Mouse (Mus musculus): Measurements from ENCODE around the gene Eda2r. TPM values are rescaled to one million over a fixed set of nuclear protein-coding genes. Genes with fewer than 3 reads are reported as not detected.

The Eda2r gene
- 78.8 and 90.6 TPM in 2 replicates for polyA plus RNA-seq (2011; ENCODE audit: insufficient read depth, insufficient read length, low read depth, missing spikeins)

DNA sequence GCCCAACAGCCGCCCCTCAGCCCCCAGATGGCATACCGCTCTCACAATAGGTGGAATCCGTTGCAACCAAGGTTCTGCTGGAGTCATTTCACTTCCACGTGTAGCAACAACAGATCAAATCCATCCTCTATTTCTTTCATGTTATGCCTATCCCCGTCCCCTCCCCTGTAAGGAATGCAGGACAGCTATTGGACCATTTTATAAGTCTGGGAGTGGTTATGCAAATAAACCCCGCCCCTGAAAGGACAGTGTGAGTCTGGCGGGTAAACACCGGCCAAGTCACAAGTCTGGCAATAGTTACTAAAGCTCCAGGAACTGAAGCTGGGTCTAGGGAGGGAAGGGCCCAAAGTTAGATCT lies at the start of gene Eda2r:
Gene Eda2r (minus strand): TSS at position 152 of the 357 bp plus-strand sequence.
- no peaks in the 10 kb centered on the region for H3K4me1 ChIP-seq (ENCODE audit: control insufficient read depth, insufficient read depth, low read length)
- TF ChIP-seq POLR2A (IDR thresholded peaks at IDR 0.05; ENCODE audit: insufficient read depth, low read length) (peak; percentile 17), CTCF (IDR thresholded peaks at IDR 0.05; ENCODE audit: low read depth, low read length) (no peak), EP300 (IDR thresholded peaks at IDR 0.05; ENCODE audit: insufficient read depth, low read depth, low read length) (no peak)
- no peaks in the 10 kb centered on the region for H3K27me3 ChIP-seq (ENCODE audit: control insufficient read depth, insufficient read depth, low read length, poor library complexity, severe bottlenecking)
- peak within 1 kb of the TSS; percentile 99 for H3K4me3 ChIP-seq (ENCODE audit: low read depth, low read length)
- peak within 1 kb of the TSS; percentile 98 for H3K27ac ChIP-seq (ENCODE audit: insufficient read depth, low read length)
- no peaks in the 10 kb centered on the region for H3K9me3 ChIP-seq (replicated peaks; ENCODE audit: control insufficient read depth, insufficient read depth, low read length, poor library complexity, severe bottlenecking)
- H3K36me3 ChIP-seq (ENCODE audit: control insufficient read depth, insufficient read depth, low read length, poor library complexity, severe bottlenecking): no peaks in the 10 kb centered on the region
- H3K9ac ChIP-seq (ENCODE audit: low read depth, poor library complexity, severe bottlenecking): peak within 1 kb of the TSS; percentile 92

DNA sequence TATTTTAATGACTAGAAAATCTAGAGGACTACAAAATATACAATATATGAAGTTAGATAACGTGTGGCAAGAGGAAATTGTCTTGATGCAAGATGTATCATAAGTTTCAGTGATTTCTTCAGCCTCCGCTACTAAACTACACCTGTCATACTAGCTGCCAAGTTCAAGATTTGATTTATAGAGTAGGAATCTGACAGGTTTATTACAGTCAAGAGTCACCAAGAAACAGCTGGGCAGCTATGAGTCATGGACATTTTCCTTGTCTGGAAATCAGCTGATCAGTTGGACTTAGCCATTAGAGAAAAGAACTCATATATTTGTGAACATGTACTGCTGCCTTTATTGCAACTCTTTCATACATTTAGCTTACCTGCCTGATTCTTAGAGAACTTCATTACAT lies 20.9 kb upstream of the Eda2r start:
- no peak for TF ChIP-seq POLR2A (IDR thresholded peaks at IDR 0.05; ENCODE audit: insufficient read depth, low read length)
- TF ChIP-seq CTCF (IDR thresholded peaks at IDR 0.05; ENCODE audit: low read depth, low read length): no peak
- no peak for TF ChIP-seq EP300 (IDR thresholded peaks at IDR 0.05; ENCODE audit: insufficient read depth, low read depth, low read length)
- H3K27ac ChIP-seq (ENCODE audit: insufficient read depth, low read length): no peak overlapping the region
- no peaks in the 10 kb centered on the region for H3K36me3 ChIP-seq (ENCODE audit: control insufficient read depth, insufficient read depth, low read length, poor library complexity, severe bottlenecking)
- no peak overlapping the region for H3K4me3 ChIP-seq (ENCODE audit: low read depth, low read length)
- no peaks in the 10 kb centered on the region for H3K4me1 ChIP-seq (ENCODE audit: control insufficient read depth, insufficient read depth, low read length)
- H3K9ac ChIP-seq (ENCODE audit: low read depth, poor library complexity, severe bottlenecking): no peak overlapping the region
- no peaks in the 10 kb centered on the region for H3K9me3 ChIP-seq (replicated peaks; ENCODE audit: control insufficient read depth, insufficient read depth, low read length, poor library complexity, severe bottlenecking)
- H3K27me3 ChIP-seq (ENCODE audit: control insufficient read depth, insufficient read depth, low read length, poor library complexity, severe bottlenecking): no peaks in the 10 kb centered on the region

DNA sequence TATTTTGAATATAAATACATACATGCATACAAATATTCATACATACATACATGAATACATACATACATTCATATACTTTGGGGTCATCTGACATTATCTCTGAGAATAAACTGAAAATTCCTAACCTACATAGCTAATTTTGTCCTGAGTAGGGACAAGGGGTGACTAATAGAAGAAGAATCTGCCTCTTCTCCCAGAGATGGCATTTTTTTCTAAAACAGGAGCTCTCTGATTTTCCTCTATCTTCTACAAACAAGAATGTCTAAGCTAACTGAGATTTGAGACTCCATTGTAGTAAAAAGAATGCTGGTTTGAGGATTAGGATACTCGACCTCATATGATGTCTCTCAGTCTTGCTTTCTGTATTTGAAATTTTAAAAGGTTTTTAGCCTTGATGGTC lies 1.1 kb upstream of the Eda2r start:
- no peak for TF ChIP-seq EP300 (IDR thresholded peaks at IDR 0.05; ENCODE audit: insufficient read depth, low read depth, low read length)
- TF ChIP-seq POLR2A (IDR thresholded peaks at IDR 0.05; ENCODE audit: insufficient read depth, low read length): no peak
- TF ChIP-seq CTCF (IDR thresholded peaks at IDR 0.05; ENCODE audit: low read depth, low read length): no peak
- Histone ChIP-seq H3K9me3 (replicated peaks; ENCODE audit: control insufficient read depth, insufficient read depth, low read length, poor library complexity, severe bottlenecking) (no peaks in the 10 kb centered on the region), H3K4me3 (ENCODE audit: low read depth, low read length) (no peak overlapping the region), H3K27ac (ENCODE audit: insufficient read depth, low read length) (no peak overlapping the region), H3K4me1 (ENCODE audit: control insufficient read depth, insufficient read depth, low read length) (no peaks in the 10 kb centered on the region), H3K36me3 (ENCODE audit: control insufficient read depth, insufficient read depth, low read length, poor library complexity, severe bottlenecking) (no peaks in the 10 kb centered on the region), H3K9ac (ENCODE audit: low read depth, poor library complexity, severe bottlenecking) (no peak overlapping the region), H3K27me3 (ENCODE audit: control insufficient read depth, insufficient read depth, low read length, poor library complexity, severe bottlenecking) (no peaks in the 10 kb centered on the region)

DNA sequence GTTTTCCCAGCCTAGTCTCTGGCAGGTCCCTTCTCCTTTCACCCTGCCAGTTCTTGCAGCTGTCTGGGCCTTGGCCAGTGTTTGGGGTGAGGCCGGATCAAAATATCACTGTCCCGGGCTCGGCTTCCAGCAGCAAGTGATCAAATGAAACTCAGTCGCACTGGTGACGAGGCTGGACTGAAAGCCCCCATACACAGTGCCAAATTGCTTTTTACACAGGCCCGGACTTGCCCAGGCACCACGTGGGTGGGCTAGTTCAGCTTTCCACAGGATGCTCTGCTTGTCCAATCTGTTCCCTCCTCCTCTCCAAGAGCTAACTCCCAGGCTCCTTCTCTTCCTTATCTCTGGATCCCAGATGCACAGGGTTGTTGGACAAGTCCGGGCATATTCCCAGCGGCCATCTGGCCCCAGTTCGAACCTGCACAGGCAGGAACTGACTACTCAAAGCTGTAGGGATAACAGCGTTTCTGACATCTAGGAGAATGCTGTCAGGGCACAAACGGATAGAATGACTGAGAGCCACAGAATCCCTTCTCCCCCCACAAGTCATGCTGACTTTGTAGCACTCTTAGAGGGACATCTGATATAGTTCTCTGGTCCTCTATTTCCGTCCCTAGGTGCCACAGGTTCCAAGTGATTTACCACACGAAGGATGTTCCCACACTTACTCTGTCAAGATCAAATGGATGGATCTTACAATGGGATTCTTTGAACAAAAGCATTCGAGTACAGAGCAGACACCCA lies 523 bp downstream of the Eda2r start:
- Histone ChIP-seq H3K27ac (ENCODE audit: insufficient read depth, low read length) (peak overlapping the region; percentile 98), H3K9me3 (replicated peaks; ENCODE audit: control insufficient read depth, insufficient read depth, low read length, poor library complexity, severe bottlenecking) (no peaks in the 10 kb centered on the region), H3K4me1 (ENCODE audit: control insufficient read depth, insufficient read depth, low read length) (no peaks in the 10 kb centered on the region), H3K9ac (ENCODE audit: low read depth, poor library complexity, severe bottlenecking) (peak overlapping the region; percentile 92), H3K4me3 (ENCODE audit: low read depth, low read length) (peak overlapping the region; percentile 99), H3K36me3 (ENCODE audit: control insufficient read depth, insufficient read depth, low read length, poor library complexity, severe bottlenecking) (no peaks in the 10 kb centered on the region), H3K27me3 (ENCODE audit: control insufficient read depth, insufficient read depth, low read length, poor library complexity, severe bottlenecking) (no peaks in the 10 kb centered on the region)
- TF ChIP-seq CTCF (IDR thresholded peaks at IDR 0.05; ENCODE audit: low read depth, low read length) (no peak), POLR2A (IDR thresholded peaks at IDR 0.05; ENCODE audit: insufficient read depth, low read length) (no peak), EP300 (IDR thresholded peaks at IDR 0.05; ENCODE audit: insufficient read depth, low read depth, low read length) (peak; percentile 77)

DNA sequence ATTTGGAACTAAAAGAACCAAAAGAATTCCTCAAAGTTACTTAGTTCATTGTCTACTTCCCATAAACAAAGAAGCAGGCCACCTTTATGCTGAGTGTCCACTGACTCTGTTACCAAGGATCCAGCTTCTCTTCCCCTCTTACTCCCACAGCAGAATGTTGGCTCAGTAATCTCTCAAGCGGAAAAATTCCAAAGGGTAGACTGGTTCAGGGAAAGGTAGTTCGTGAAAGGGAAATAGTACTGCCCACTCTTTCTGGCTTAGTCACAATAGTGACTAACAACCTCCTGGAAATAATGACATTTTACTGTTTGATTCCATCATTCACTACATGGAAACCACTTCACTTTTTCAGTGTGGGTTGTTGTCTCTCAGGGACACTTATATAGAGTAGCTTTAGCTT lies 4.2 kb downstream of the Eda2r start:
- Histone ChIP-seq H3K4me3 (ENCODE audit: low read depth, low read length) (no peak overlapping the region), H3K9ac (ENCODE audit: low read depth, poor library complexity, severe bottlenecking) (no peak overlapping the region), H3K9me3 (replicated peaks; ENCODE audit: control insufficient read depth, insufficient read depth, low read length, poor library complexity, severe bottlenecking) (no peaks in the 10 kb centered on the region)

DNA sequence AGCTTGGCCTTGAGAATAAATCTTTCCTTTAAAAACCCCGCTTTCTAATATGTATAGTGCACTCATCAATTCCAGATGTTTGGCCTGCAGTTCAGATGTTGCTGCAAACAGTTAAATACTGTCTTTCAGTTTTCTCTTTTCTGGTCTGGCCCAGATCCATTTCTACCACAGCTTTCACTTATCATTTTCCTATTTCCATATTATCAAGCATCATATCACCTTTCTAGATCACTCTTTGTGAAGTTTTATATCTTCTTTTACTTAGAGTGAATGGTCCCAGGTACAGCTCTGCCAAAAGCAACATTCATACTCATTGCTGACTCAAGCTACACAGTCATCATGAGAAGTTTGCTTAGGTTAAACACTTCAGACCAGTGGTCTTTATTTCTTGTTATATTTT lies 7.8 kb downstream of the Eda2r start:
- H3K9ac ChIP-seq (ENCODE audit: low read depth, poor library complexity, severe bottlenecking): no peak overlapping the region
- no peaks in the 10 kb centered on the region for H3K4me1 ChIP-seq (ENCODE audit: control insufficient read depth, insufficient read depth, low read length)
- TF ChIP-seq POLR2A (IDR thresholded peaks at IDR 0.05; ENCODE audit: insufficient read depth, low read length) (no peak), EP300 (IDR thresholded peaks at IDR 0.05; ENCODE audit: insufficient read depth, low read depth, low read length) (no peak), CTCF (IDR thresholded peaks at IDR 0.05; ENCODE audit: low read depth, low read length) (no peak)
- H3K36me3 ChIP-seq (ENCODE audit: control insufficient read depth, insufficient read depth, low read length, poor library complexity, severe bottlenecking): peaks cover 13% of the 10 kb centered on the region
- H3K4me3 ChIP-seq (ENCODE audit: low read depth, low read length): no peak overlapping the region
- H3K9me3 ChIP-seq (replicated peaks; ENCODE audit: control insufficient read depth, insufficient read depth, low read length, poor library complexity, severe bottlenecking): no peaks in the 10 kb centered on the region
- H3K27ac ChIP-seq (ENCODE audit: insufficient read depth, low read length): no peak overlapping the region
- no peaks in the 10 kb centered on the region for H3K27me3 ChIP-seq (ENCODE audit: control insufficient read depth, insufficient read depth, low read length, poor library complexity, severe bottlenecking)

More for the DNA sequence above, 4.2 kb downstream of the Eda2r start:
- Histone ChIP-seq H3K27me3 (ENCODE audit: control insufficient read depth, insufficient read depth, low read length, poor library complexity, severe bottlenecking) (no peaks in the 10 kb centered on the region), H3K4me1 (ENCODE audit: control insufficient read depth, insufficient read depth, low read length) (no peaks in the 10 kb centered on the region), H3K27ac (ENCODE audit: insufficient read depth, low read length) (no peak overlapping the region), H3K36me3 (ENCODE audit: control insufficient read depth, insufficient read depth, low read length, poor library complexity, severe bottlenecking) (peaks cover 10% of the 10 kb centered on the region)
- TF ChIP-seq POLR2A (IDR thresholded peaks at IDR 0.05; ENCODE audit: insufficient read depth, low read length) (no peak), CTCF (IDR thresholded peaks at IDR 0.05; ENCODE audit: low read depth, low read length) (no peak), EP300 (IDR thresholded peaks at IDR 0.05; ENCODE audit: insufficient read depth, low read depth, low read length) (no peak)

Measured in ES-Bruce4 (cell line).